Mouse (Mus musculus): ENCODE data around the gene Rab3il1. TPM values are rescaled to one million over a fixed set of nuclear protein-coding genes. Genes with fewer than 3 reads are reported as not detected.

The Rab3il1 gene
- total RNA-seq, 2 experiments from 2014 or later: 4.0 to 4.7 TPM

DNA sequence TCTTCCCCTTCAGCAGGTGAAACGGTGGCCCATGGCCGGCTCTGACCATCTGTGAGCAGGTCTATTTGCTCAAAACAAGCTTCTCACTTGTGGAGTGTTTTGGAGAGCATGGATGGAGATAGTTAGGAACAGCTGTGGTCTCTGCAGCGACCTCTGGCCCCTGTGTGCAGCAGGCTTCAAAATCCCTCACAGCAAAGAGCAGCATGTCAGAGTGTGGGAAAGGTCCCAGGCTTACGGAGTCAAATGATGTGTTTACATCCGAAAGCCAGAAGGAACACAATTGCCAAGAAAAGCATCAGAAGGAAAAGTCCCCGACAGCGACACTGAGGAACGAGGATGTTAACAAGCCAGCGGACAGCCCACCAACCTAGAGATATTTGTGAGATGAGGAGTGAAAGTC, 84.0 kb downstream of the Rab3il1 start:
- TF ChIP-seq CTCF (IDR thresholded peaks at IDR 0.05): no peak
- intact Hi-C loops (cut with DNase I): no loop called here
- no peak for DNase-seq
- Histone ChIP-seq H3K27ac (no peak overlapping the region), H3K4me3 (no peak overlapping the region)

DNA sequence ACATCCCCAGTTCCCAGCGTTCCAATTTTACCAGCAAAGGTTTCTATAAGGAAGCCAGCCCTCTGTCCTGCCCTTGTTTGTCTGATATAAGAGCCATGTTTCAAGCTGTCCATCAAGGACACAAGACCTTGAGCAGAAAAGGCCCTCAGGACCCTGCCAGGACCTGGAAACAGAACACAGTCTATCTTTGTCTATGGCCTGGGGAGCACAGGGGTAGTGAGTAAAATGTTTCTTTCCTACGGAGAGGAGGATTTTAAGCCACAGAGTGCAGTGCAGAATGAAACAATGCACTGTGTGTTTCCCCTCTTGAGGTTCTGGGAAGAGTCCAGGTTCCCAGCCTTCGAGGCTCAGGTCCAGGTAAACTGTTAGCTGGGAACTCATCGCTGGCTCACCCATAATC, 85.5 kb downstream of the Rab3il1 start:
- intact Hi-C loops (cut with DNase I): no loop called here

More for the DNA sequence above, 85.5 kb downstream of the Rab3il1 start:
- no peak for TF ChIP-seq CTCF (IDR thresholded peaks at IDR 0.05)
- H3K4me3 ChIP-seq: no peak overlapping the region
- H3K27ac ChIP-seq: no peak overlapping the region
- no peak for DNase-seq

Other genes with a start within 250 kb of the Rab3il1 start
- not detected for gene Scgb2a2, start 154.1 kb upstream of the Rab3il1 start, total RNA-seq (2021)
- 1 to 10 TPM; 2.1 to 2.7 TPM for gene Incenp, start 102.1 kb upstream of the Rab3il1 start, total RNA-seq (2021)
- gene Fth1, start 21.1 kb upstream of the Rab3il1 start, total RNA-seq (2021): 1,000 to 10,000 TPM; 2,168 to 2,432 TPM
- under 1 TPM; 0.28 to 0.46 TPM for gene Best1, start within 50 bp of the Rab3il1 start, total RNA-seq (2021)
- gene Fads3, start 39.9 kb downstream of the Rab3il1 start, total RNA-seq (2021): 1 to 10 TPM; 2.2 to 2.3 TPM
- gene Fads2, start 100.1 kb downstream of the Rab3il1 start, total RNA-seq (2021): 1 to 10 TPM; 1.7 to 4.1 TPM
- 1 to 10 TPM; 4.2 to 9.9 TPM for gene Fads1, start 181.2 kb downstream of the Rab3il1 start, total RNA-seq (2021)
- gene Tmem258, start 202.3 kb downstream of the Rab3il1 start, total RNA-seq (2021): 10 to 100 TPM; 80.3 to 98.7 TPM
- gene Fen1, start 202.5 kb downstream of the Rab3il1 start, total RNA-seq (2021): 1 to 10 TPM; 4.0 to 4.3 TPM
- gene Myrf, start 239.1 kb downstream of the Rab3il1 start, total RNA-seq (2021): not detected

Measured in gastrocnemius, adult 2 months (tissue).